Mouse (Mus musculus): ENCODE measurements around the gene Rpp21. TPM values are rescaled to one million over a fixed set of nuclear protein-coding genes. Genes with fewer than 3 reads are reported as not detected.

Rpp21 gene
- 95.8 and 107 TPM in 2 replicates for polyA plus RNA-seq (2016; fragmentation: Nextera tagmentation; extraction: Ambion mirVana)

- peak within 1 kb of the TSS; percentile 76 for H3K9ac ChIP-seq (replicated peaks)
- H3K36me3 ChIP-seq, result peaks cover 47% of the 10 kb centered on the region
- H3K27me3 ChIP-seq, result peaks cover 3% of the 10 kb centered on the region; the same call in 1 of the 2 replicates
- peaks cover 6% of the 10 kb centered on the region for H3K4me1 ChIP-seq (replicated peaks)
- WGBS, result 54% methylated on average over 6 of the region's 6 CpGs
- peak within 1 kb of the TSS; percentile 80 for H3K27ac ChIP-seq
- H3K9me3 ChIP-seq, result no peaks in the 10 kb centered on the region
- no peak for ATAC-seq (ENCODE audit: insufficient number of reproducible peaks, insufficient read depth, low FRiP score, low TSS enrichment, low read depth)
- peak within 1 kb of the TSS; percentile 55 for H3K4me2 ChIP-seq
- H3K4me3 ChIP-seq (replicated peaks), result peak within 1 kb of the TSS; percentile 72
Observed at GRCm38 (mm10) chr17:36257969-36258368, at the start of gene Rpp21. Gene Rpp21, minus strand, starts transcription at chr17:36258069.

- H3K9me3 ChIP-seq, result peaks cover 15% of the 10 kb centered on the region
- no peak within 1 kb of the TSS for H3K27ac ChIP-seq
- WGBS, result 90% methylated on average over 2 of the region's 2 CpGs
- no peaks in the 10 kb centered on the region for H3K4me1 ChIP-seq (replicated peaks)
- H3K4me2 ChIP-seq, result no peak within 1 kb of the TSS
- peaks cover 17% of the 10 kb centered on the region for H3K36me3 ChIP-seq
- no peaks in the 10 kb centered on the region for H3K27me3 ChIP-seq
- no peak within 1 kb of the TSS for H3K4me3 ChIP-seq (replicated peaks)
- no peak within 1 kb of the TSS for H3K9ac ChIP-seq (replicated peaks)
- no peak for ATAC-seq (ENCODE audit: insufficient number of reproducible peaks, insufficient read depth, low FRiP score, low TSS enrichment, low read depth)
Observed at GRCm38 (mm10) chr17:36286390-36286789, 28.5 kb upstream of the Rpp21 start, which contains the start of gene H2-M10.2. Gene H2-M10.2, minus strand, starts transcription at chr17:36286490.

- no peak overlapping the region for H3K27ac ChIP-seq
- no peaks in the 10 kb centered on the region for H3K27me3 ChIP-seq
- H3K4me3 ChIP-seq (replicated peaks), result no peak overlapping the region
- H3K9ac ChIP-seq (replicated peaks), result no peak overlapping the region
- H3K9me3 ChIP-seq, result peaks cover 15% of the 10 kb centered on the region
- no peaks in the 10 kb centered on the region for H3K4me1 ChIP-seq (replicated peaks)
- ATAC-seq (ENCODE audit: insufficient number of reproducible peaks, insufficient read depth, low FRiP score, low TSS enrichment, low read depth), result no peak
- H3K36me3 ChIP-seq, result peaks cover 57% of the 10 kb centered on the region
- WGBS, result 93% methylated on average over 4 of the region's 4 CpGs
- no peak overlapping the region for H3K4me2 ChIP-seq
Observed at GRCm38 (mm10) chr17:36281521-36282245, 23.8 kb upstream of the Rpp21 start.

GRCm38 (mm10) chr17:36274776-36275175 is 16.9 kb upstream of the Rpp21 start:
- peaks cover 27% of the 10 kb centered on the region for H3K4me1 ChIP-seq (replicated peaks)
- no peaks in the 10 kb centered on the region for H3K27me3 ChIP-seq
- H3K4me3 ChIP-seq (replicated peaks), result no peak overlapping the region
- no peak overlapping the region for H3K27ac ChIP-seq
- WGBS, result 92% methylated on average over 4 of the region's 4 CpGs
- no peak overlapping the region for H3K9ac ChIP-seq (replicated peaks)
- no peaks in the 10 kb centered on the region for H3K9me3 ChIP-seq
- peaks cover 47% of the 10 kb centered on the region for H3K36me3 ChIP-seq
- no peak for ATAC-seq (ENCODE audit: insufficient number of reproducible peaks, insufficient read depth, low FRiP score, low TSS enrichment, low read depth)
- H3K4me2 ChIP-seq, result no peak overlapping the region

GRCm38 (mm10) chr17:36273796-36274195 is 15.9 kb upstream of the Rpp21 start:
- no peak overlapping the region for H3K4me3 ChIP-seq (replicated peaks)
- no peak overlapping the region for H3K9ac ChIP-seq (replicated peaks)
- no peaks in the 10 kb centered on the region for H3K27me3 ChIP-seq
- H3K9me3 ChIP-seq, result no peaks in the 10 kb centered on the region
- no peak overlapping the region for H3K27ac ChIP-seq
- peaks cover 27% of the 10 kb centered on the region for H3K4me1 ChIP-seq (replicated peaks)
- peaks cover 42% of the 10 kb centered on the region for H3K36me3 ChIP-seq
- no peak overlapping the region for H3K4me2 ChIP-seq
- no peak for ATAC-seq (ENCODE audit: insufficient number of reproducible peaks, insufficient read depth, low FRiP score, low TSS enrichment, low read depth)
- 93% methylated on average over 4 of the region's 4 CpGs for WGBS

- 87% methylated on average over 9 of the region's 9 CpGs for WGBS
- H3K4me1 ChIP-seq (replicated peaks), result peaks cover 27% of the 10 kb centered on the region
Observed at GRCm38 (mm10) chr17:36272643-36273366, 14.9 kb upstream of the Rpp21 start.

GRCm38 (mm10) chr17:36271586-36272256 is 13.9 kb upstream of the Rpp21 start, which contains the start of gene Trim39:
Gene Trim39, minus strand, starts transcription at chr17:36272247.
- Histone ChIP-seq H3K9ac (replicated peaks) (peak within 1 kb of the TSS; percentile 91), H3K27ac (peak within 1 kb of the TSS; percentile 93), H3K4me3 (replicated peaks) (peak within 1 kb of the TSS; percentile 90), H3K36me3 (peaks cover 42% of the 10 kb centered on the region), H3K9me3 (no peaks in the 10 kb centered on the region), H3K4me1 (replicated peaks) (peaks cover 27% of the 10 kb centered on the region), H3K27me3 (no peaks in the 10 kb centered on the region), H3K4me2 (peak within 1 kb of the TSS; percentile 92)
- 1% methylated on average over 41 of the region's 43 CpGs for WGBS
- ATAC-seq (ENCODE audit: insufficient number of reproducible peaks, insufficient read depth, low FRiP score, low TSS enrichment, low read depth), result peak; percentile 84

More at GRCm38 (mm10) chr17:36272643-36273366, 14.9 kb upstream of the Rpp21 start:
- peak overlapping the region; percentile 90 for H3K4me3 ChIP-seq (replicated peaks)
- no peak overlapping the region for H3K27ac ChIP-seq
- peak overlapping the region; percentile 92 for H3K4me2 ChIP-seq
- no peak for ATAC-seq (ENCODE audit: insufficient number of reproducible peaks, insufficient read depth, low FRiP score, low TSS enrichment, low read depth)
- H3K27me3 ChIP-seq, result no peaks in the 10 kb centered on the region
- H3K36me3 ChIP-seq, result peaks cover 39% of the 10 kb centered on the region
- peak overlapping the region; percentile 91 for H3K9ac ChIP-seq (replicated peaks)
- no peaks in the 10 kb centered on the region for H3K9me3 ChIP-seq

GRCm38 (mm10) chr17:36270956-36271585 is 13.2 kb upstream of the Rpp21 start:
- WGBS, result under 1% methylated on average over 69 of the region's 84 CpGs
- H3K36me3 ChIP-seq, result peaks cover 42% of the 10 kb centered on the region
- H3K27ac ChIP-seq, result peak overlapping the region; percentile 93
- H3K4me2 ChIP-seq, result peak overlapping the region; percentile 92
- ATAC-seq (ENCODE audit: insufficient number of reproducible peaks, insufficient read depth, low FRiP score, low TSS enrichment, low read depth), result peak; percentile 85
- H3K9me3 ChIP-seq, result no peaks in the 10 kb centered on the region
- H3K4me1 ChIP-seq (replicated peaks), result peaks cover 27% of the 10 kb centered on the region
- H3K27me3 ChIP-seq, result no peaks in the 10 kb centered on the region
- H3K9ac ChIP-seq (replicated peaks), result peak overlapping the region; percentile 91
- peak overlapping the region; percentile 90 for H3K4me3 ChIP-seq (replicated peaks)

GRCm38 (mm10) chr17:36265834-36266233 is 8.0 kb upstream of the Rpp21 start:
- Histone ChIP-seq H3K4me3 (replicated peaks) (no peak overlapping the region), H3K36me3 (peaks cover 72% of the 10 kb centered on the region), H3K27me3 (no peaks in the 10 kb centered on the region), H3K4me1 (replicated peaks) (peaks cover 10% of the 10 kb centered on the region), H3K4me2 (no peak overlapping the region), H3K9ac (replicated peaks) (no peak overlapping the region), H3K9me3 (no peaks in the 10 kb centered on the region), H3K27ac (no peak overlapping the region)
- 79% methylated on average over 5 of the region's 5 CpGs for WGBS
- ATAC-seq (ENCODE audit: insufficient number of reproducible peaks, insufficient read depth, low FRiP score, low TSS enrichment, low read depth), result no peak

- Histone ChIP-seq H3K9me3 (no peaks in the 10 kb centered on the region), H3K27me3 (no peaks in the 10 kb centered on the region), H3K36me3 (peaks cover 87% of the 10 kb centered on the region), H3K4me3 (replicated peaks) (no peak overlapping the region), H3K27ac (no peak overlapping the region), H3K4me1 (replicated peaks) (no peaks in the 10 kb centered on the region), H3K4me2 (no peak overlapping the region), H3K9ac (replicated peaks) (no peak overlapping the region)
- WGBS, result 90% methylated on average over 3 of the region's 3 CpGs
- no peak for ATAC-seq (ENCODE audit: insufficient number of reproducible peaks, insufficient read depth, low FRiP score, low TSS enrichment, low read depth)
Observed at GRCm38 (mm10) chr17:36264273-36264925, 6.5 kb upstream of the Rpp21 start.

Data from limb, embryonic 12.5 days (tissue).